Mouse (Mus musculus) c-Kit-positive CD71-negative TER-119-negative erythroid progenitor cells, embryonic 14.5 days (primary cell): Measurements from ENCODE around the gene Ehd2.

ENCODE experiments used
- DNase-seq: peaks from one replicate; pipeline ENCODE4 v3.0.0-alpha.2; 2013; ENCODE audit warnings: low read depth

The Ehd2 gene

DNA sequence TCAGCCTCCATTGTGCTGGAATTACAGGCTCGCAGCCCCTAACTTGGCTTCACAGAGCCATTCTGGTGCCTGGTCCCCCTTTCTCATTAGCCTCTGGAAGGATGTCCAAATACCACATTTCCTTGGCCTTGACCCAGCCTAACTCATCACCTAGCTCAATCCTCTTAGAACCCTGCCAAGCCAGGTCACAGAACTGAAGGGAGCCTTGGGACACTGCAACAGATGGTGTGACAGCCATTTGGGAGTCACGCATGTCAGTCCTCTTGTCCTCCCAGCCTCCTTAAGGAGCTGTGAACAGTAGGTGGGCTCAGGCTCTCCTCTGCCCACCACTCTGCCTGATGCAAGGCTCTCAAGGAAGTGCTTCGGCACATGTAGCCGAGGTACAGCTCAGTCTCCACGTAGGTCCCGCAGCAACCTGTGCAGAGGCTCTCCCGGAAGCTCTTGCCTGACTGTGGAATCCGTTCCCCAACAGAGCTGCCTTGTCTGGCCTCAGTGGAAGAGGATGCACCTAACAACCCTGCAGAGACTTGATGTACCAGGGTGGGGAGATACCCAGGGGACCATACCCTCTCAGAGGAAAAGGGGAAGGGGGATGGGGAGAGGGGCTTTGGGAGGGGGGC, 59.3 kb downstream of the Ehd2 start:
- DNase-seq, result no peak

DNA sequence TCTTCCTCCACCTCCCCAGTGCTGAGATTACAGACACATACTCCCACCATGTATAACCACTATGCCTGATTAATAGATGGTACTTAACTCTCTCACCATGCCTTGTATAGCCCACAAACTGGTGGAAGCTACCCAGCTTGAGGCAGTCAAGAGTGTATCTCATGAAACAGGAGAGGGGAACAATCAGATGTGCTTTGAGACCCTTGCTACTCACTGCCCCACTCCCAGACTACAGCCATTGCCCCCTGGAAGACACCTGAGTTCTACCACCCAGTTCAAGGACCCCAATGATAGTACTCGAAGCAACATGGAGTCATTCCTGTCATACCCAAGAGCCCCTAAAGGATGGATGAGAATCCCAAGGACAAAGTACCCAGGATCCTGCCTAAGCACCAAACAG, 60.8 kb downstream of the Ehd2 start:
- no peak for DNase-seq

DNA sequence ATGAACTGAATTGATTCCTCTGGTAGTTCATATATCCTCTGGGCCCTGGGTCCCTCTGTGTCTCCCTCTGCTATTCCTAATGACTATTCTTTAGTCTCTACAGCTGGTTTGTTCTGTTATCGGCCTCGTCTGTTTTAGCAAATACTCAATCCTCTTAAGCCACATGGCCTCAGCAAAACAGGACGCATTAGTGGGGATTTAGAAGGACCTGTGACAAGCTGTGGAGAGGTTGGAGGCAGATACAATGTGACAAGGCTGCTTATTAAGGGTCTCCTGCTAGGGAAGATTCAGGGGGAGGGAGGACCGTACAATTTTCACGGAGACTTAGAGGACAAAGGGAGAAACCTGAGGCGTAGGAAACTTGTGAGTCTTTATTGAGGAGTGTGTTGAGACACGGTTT, 61.5 kb downstream of the Ehd2 start:
- no peak for DNase-seq

DNA sequence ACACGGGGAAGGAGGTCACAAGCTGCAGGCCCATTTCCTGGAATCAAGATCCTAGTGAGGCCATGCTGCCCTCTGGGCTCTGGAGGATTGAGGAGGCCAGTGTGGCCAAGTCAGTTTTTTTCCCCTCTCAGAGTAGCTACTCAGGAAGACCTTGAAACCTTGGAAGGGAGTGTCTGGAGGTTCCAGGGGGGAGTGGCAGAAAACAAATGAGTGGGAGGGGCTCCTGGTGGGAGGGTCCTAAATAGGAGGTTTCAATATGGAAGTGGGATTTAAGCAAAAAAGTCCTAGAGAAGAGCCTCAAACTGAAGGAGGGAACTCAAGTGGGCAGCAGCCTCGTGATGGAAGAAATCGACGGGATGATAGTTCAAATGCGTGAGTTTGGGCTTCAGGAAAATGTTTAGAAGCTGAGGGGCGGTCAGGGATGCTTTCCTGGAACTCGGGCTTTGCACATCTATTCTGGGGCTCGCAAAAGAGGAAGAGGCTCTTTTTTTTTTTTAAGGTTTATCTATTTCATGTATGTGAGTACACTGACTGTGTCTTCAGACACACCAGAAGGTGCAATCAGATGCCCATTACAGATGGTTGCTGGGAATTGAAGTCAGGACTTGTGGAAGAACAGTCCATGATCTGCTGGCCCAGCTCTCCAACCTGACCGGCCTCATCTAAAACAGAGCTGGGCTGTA, 65.9 kb downstream of the Ehd2 start:
- DNase-seq, result no peak
